ENCODE assay signal across 23 mouse cellular contexts in the genomic region with DNA sequence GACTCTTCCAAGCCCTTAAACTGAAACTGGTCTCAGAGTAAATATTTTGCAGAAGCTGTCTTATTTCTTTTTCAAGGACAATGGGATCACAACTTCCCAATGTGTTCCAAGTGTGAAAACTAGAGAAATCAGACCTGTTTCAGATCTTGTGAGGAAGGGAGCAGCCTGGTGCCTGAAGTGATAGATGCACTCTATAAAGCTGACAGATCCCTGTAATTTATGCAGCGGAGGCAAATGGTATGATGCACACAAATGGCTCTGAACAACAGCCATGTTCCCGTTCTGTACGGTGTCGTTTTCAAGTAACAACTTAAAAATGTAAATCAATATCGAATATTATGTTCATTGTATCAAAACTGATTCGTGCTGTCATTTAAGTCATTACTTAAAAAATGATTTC.
DNase-seq lines count a peak whose midpoint lies in the region; ATAC-seq and TF ChIP-seq lines count a peak whose summit lies in the region.
"Had no signal": no experiment of that assay in that cellular context is flagged by ENCODE, and none has a peak within 500 bp of the region (broad histone marks: within the 10 kb centered on the region; RNA-seq: fewer than 3 reads in every experiment).

No protein-coding gene starts in this region.

- 0 out of 2 replicates have a peak, but pooled peaks cover 5% of the 10 kb centered on the region for H3K4me1 ChIP-seq in forebrain, embryonic 13.5 days
- no peaks in the 10 kb centered on the region for H3K4me1 ChIP-seq in forebrain, embryonic 12.5 days
- H3K4me1 ChIP-seq: embryonic facial prominence, embryonic 13.5 days; heart, embryonic 15.5 days; hindbrain, embryonic 13.5 days had no signal

- ATAC-seq in forebrain, embryonic 13.5 days: peak; percentile 73; the same call in 1 of the 2 replicates
- no peak for ATAC-seq in forebrain, embryonic 12.5 days (ENCODE audit: low FRiP score)
- ATAC-seq: CD4-positive, CD25-positive, alpha-beta regulatory T cell, adult 4 months; hindbrain, postnatal 0 days had no signal

- WGBS in forebrain, embryonic 13.5 days: 76% methylated on average over 6 of the region's 6 CpGs
- WGBS in forebrain, embryonic 12.5 days: 79% methylated on average over 6 of the region's 6 CpGs

- no peak overlapping the region for H3K4me2 ChIP-seq in forebrain, embryonic 13.5 days
- H3K4me2 ChIP-seq in forebrain, embryonic 12.5 days: no peak overlapping the region
- H3K4me2 ChIP-seq: embryonic facial prominence, embryonic 13.5 days; heart, embryonic 11.5 days; heart, embryonic 15.5 days; hindbrain, embryonic 13.5 days had no signal

- H3K9me3 ChIP-seq in forebrain, embryonic 13.5 days (replicated peaks): no peaks in the 10 kb centered on the region
- no peaks in the 10 kb centered on the region for H3K9me3 ChIP-seq in forebrain, embryonic 12.5 days
- H3K9me3 ChIP-seq: embryonic facial prominence, embryonic 13.5 days; G1E; heart, embryonic 15.5 days; hindbrain, embryonic 13.5 days had no signal

- TF ChIP-seq CTCF in layer of hippocampus, adult 2 months (conservative IDR thresholded peaks at IDR 0.05): no peak

- H3K27ac ChIP-seq in forebrain, embryonic 13.5 days: no peak overlapping the region
- no peak overlapping the region for H3K27ac ChIP-seq in forebrain, embryonic 12.5 days
- peak overlapping the region; percentile 48; the same call in 1 of the 2 replicates for H3K27ac ChIP-seq in layer of hippocampus, adult 2 months
- H3K27ac ChIP-seq: embryonic facial prominence, embryonic 13.5 days; heart, adult 2 months; heart, embryonic 15.5 days; hindbrain, embryonic 13.5 days; hindbrain, postnatal 0 days had no signal

- no peak overlapping the region for H3K9ac ChIP-seq in forebrain, embryonic 13.5 days
- H3K9ac ChIP-seq in forebrain, embryonic 12.5 days: no peak overlapping the region
- H3K9ac ChIP-seq: embryonic facial prominence, embryonic 13.5 days; heart, embryonic 15.5 days; hindbrain, embryonic 13.5 days had no signal

- H3K27me3 ChIP-seq in forebrain, embryonic 13.5 days: no peaks in the 10 kb centered on the region
- no peaks in the 10 kb centered on the region for H3K27me3 ChIP-seq in forebrain, embryonic 12.5 days
- H3K27me3 ChIP-seq: embryonic facial prominence, embryonic 13.5 days; heart, embryonic 15.5 days; hindbrain, embryonic 13.5 days had no signal

- DNase-seq in layer of hippocampus, adult 2 months (ENCODE audit: low spot score in 2 of 2): no peak
- no peak for DNase-seq in layer of hippocampus, postnatal 25 days (ENCODE audit: extremely low spot score in 1 of 2, low spot score in 1 of 2)
- peak; percentile 4 for DNase-seq in brain, adult 2 months (ENCODE audit: low read depth, low spot score)
- peak; percentile 38 for DNase-seq in mesoderm, embryonic 11.5 days (ENCODE audit: low read depth, low spot score)
- DNase-seq in cerebellum, adult 11-12 months: no peak
- DNase-seq: adrenal gland, adult 8-10 months; adrenal gland, postnatal 36 days; B cell, adult 2 months; cerebellum, adult 18-20 months; cerebellum, adult 9-11 months; cerebellum, postnatal 36 days; gastrocnemius, postnatal 10 days; heart, adult 2 months; heart, postnatal 14 days had no signal

- H3K4me3 ChIP-seq in forebrain, embryonic 13.5 days: no peak overlapping the region
- no peak overlapping the region for H3K4me3 ChIP-seq in forebrain, embryonic 12.5 days (replicated peaks)
- H3K4me3 ChIP-seq in layer of hippocampus, adult 2 months: no peak overlapping the region
- H3K4me3 ChIP-seq: embryonic facial prominence, embryonic 13.5 days; heart, adult 2 months; heart, embryonic 15.5 days; hindbrain, embryonic 13.5 days had no signal

- no peaks in the 10 kb centered on the region for H3K36me3 ChIP-seq in forebrain, embryonic 13.5 days (ENCODE audit: poor library complexity, severe bottlenecking)
- no peaks in the 10 kb centered on the region for H3K36me3 ChIP-seq in forebrain, embryonic 12.5 days (replicated peaks)
- H3K36me3 ChIP-seq: embryonic facial prominence, embryonic 13.5 days; G1E; heart, embryonic 15.5 days; hindbrain, embryonic 13.5 days had no signal

Comparison
In these comparisons a context has a peak if more than half of its experiments do, and no peak if none do; other contexts are left out.
1. DNase-seq: peak in brain, adult 2 months (single experiment) and mesoderm, embryonic 11.5 days (single experiment); none in layer of hippocampus, adult 2 months (0 of 2), layer of hippocampus, postnatal 25 days (0 of 2) and cerebellum, adult 11-12 months (single experiment).